Mouse (Mus musculus) kidney, postnatal 36 days (tissue): ENCODE results near the gene Gm8122.
"Not testable (repeated sequence)": the region's sequence is repeated elsewhere in the genome, so short reads cannot be mapped to it uniquely, and the experiment has no call there.

ENCODE experiments used
- DNase-seq, 2 experiments: peaks; one replicate each; pipeline ENCODE4 v3.0.0; 2021 to 2022; ENCODE audit warnings: mixed read lengths in 2 of 2

Gene Gm8122

DNA sequence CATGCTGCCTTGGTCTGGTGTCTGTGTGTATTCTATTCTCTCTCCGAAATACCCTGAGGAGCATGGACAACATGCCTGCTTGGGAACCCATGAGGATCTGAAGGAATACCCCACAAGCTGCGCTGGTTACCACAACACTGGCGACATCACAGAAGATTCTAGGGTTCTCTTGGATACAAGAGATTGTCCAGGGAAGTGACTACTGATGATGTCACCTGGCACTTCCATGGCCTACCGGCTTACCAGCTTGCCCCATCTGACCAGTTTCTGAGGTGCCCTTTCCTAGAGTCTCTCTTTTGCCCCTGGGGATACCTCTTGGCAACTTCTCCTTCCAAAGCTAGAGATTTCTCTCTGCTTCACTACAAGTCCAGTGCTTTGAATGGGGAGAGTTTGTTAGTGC, at the start of gene Gm8122:
Gm8122 (minus strand) TSS at position 101 of the 400 bp plus-strand sequence.
- DNase-seq = not testable (repeated sequence)

GRCm38 (mm10) chr14:43278681-43279080, 43.6 kb upstream of the Gm8122 start:
- not testable (repeated sequence) for DNase-seq

DNA sequence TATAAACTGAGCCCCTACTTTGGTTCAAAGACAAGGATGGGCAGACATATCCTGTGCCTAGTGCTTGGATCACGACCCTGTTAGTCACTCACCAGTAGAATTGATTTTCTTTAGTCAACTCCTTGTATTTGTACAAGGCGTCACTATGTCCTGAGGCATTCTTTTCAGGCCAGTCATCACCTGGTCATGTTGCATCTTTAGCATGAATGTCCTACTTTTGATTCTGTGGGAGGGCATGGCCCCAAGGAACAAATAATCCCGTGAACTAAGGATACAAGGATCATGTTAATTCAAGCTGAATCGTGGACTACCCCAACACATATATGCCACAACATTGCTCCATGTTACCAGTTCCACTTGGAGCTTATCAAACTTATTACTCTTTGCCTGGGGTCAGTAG, 43.0 kb upstream of the Gm8122 start:
- not testable (repeated sequence) for DNase-seq

DNA sequence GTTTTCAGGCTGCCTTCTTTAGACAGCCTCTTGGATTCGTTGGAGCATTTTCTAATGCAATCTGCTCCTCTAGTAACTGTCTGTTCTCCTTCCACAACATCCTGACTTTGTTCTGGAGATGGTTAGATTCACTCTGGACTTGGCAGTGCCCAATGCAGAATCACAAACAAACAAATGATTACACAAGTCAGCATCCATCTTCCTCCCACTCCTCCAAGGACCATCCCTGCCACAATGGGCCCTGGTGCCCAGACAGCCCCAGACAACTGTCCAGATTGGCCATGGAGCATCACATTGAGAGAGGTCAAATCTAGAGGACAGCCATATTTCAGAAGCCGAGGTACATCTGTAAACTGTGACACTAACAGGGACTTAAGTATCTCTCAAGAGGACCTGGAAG, 42.4 kb upstream of the Gm8122 start:
- DNase-seq = not testable (repeated sequence)

- DNase-seq = not testable (repeated sequence)
Observed at GRCm38 (mm10) chr14:43275752-43276151, 40.6 kb upstream of the Gm8122 start.

DNA sequence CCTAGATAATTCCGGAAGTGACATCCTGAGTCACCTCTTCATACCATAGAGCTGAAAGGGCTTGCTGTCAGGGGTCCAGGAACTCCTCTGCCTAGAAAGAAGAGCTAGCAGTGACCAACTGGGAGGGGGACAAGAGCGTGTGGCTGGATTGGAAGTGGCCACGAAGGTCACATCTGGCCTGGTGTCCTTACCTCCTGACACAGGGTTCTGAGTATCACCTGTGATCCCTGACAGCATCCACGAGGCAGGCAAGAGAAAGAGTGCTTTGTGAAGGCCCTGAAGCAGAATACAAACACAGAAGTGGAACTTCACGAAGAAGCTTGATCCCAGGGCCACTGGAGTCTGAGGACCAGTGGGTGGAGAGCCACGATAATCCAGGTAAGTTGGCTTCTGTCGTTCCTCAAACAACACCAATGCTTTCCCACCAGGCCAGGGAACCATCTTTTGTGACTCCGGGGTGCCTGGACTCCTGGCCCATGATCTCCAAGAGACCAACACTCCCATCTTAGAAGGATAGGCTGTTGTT, 39.9 kb upstream of the Gm8122 start, which contains the start of gene Gm9732:
Gm9732 (plus strand) TSS at position 51 of the 526 bp plus-strand sequence.
- not testable (repeated sequence) for DNase-seq

- not testable (repeated sequence) for DNase-seq
Observed at GRCm38 (mm10) chr14:43273161-43273560, 38.1 kb upstream of the Gm8122 start.

GRCm38 (mm10) chr14:43269211-43269610, 34.1 kb upstream of the Gm8122 start:
- not testable (repeated sequence) for DNase-seq

GRCm38 (mm10) chr14:43268521-43269084, 33.5 kb upstream of the Gm8122 start:
- DNase-seq = not testable (repeated sequence)

DNA sequence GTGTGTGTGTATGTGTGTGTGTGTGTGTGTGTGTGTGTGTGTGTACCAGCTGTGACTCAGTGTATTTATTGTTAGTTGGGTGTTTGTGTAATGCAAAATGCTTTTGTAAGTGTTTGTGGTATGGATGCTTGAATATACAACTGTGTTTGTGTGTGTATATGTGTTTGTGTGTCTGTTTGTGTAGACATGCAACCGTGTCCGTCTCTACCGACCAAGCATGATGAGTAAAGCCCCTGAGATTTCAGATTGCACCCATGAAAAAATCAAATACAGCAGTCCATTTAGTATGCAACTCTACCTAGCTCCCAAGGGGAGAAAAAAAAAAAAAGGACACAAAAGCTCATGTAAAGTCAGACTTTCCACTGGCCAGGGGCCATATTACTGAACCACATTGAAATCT, 28.3 kb upstream of the Gm8122 start:
- DNase-seq = not testable (repeated sequence)

DNA sequence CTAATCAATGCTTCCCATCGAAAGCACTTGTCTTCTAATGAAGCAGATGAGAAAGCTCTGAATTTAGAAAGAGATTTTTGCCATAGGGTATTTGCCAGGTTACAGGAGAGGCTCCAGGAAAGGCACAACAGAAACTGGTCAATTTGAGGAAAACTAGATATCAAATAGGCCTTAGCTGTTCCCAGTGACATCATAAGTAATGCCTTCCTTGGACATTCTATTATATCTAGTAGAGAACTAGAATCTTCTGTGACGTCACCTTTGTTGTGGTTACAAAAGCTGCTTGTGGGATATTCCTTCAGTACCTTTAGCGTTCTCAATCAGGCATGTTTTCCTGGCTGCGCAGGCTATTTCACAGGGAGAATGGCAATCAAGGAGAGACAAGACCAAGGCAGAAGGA, 23.2 kb upstream of the Gm8122 start, which contains the start of gene Gm8126:
Gm8126 (plus strand) TSS at position 301 of the 400 bp plus-strand sequence.
- DNase-seq = not testable (repeated sequence)

DNA sequence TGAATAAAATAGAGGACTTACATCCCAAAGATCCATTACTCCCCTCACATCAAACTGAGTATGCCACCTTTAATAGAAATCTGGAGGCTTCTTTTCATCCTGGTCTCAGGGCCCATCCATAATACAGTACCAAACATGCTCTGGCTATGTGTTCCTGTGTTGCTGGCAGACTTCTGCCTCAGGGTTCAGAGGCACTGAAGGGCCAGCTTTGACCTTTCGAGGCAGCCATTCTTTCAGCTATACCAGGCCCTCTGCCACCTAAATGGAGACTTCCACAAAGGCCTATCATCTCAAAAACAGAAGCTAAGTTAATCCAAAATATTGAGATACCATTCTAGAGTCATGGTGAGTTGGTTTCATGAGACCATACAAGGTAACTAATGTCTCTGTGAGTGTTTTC, 21.4 kb upstream of the Gm8122 start:
- not testable (repeated sequence) for DNase-seq

DNA sequence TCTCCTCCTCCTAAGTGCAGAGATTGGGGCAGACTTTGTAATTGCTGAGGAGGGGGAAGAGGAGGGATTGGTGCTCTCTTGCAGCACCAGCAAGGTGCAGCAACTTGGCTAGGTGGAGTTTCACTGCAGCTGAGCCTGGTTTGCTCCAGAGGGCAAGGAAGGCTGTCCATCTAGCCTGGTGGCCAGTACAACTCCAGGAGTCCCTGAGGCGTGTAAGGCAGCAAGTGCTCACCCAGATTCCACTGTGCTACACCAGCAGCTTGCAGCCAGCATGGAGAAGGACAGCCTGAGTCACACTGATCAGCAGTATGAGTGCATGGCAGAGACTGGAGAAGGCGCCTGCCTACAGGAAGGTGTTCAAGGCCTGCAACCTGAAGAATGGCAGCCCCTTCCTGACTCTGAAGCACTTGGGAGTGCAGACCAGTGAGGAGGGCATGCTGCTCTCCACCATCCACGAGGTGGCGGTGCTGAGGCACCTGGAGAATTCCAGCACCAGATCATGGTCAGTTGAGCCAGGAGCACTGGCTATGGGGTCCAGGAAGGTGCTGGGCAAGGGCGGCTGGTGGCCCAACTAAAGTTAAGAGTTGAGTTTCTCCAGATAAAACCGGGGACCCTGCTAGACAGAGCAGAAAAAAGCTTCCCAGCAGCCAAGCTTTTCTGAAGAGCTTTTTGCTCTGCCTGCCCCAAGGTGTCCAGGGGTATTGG, 15.6 kb upstream of the Gm8122 start:
- DNase-seq = peak in 1 of 2 experiments; percentile 55

- peak in 1 of 2 experiments; percentile 33 for DNase-seq
Observed at GRCm38 (mm10) chr14:43249611-43250170, 14.6 kb upstream of the Gm8122 start.

GRCm38 (mm10) chr14:43237769-43238168, 2.7 kb upstream of the Gm8122 start:
- not testable (repeated sequence) for DNase-seq
